Mouse (Mus musculus) intestine, embryonic 15.5 days (tissue): ENCODE measurements around the gene Trip4. TPM values are rescaled to one million over a fixed set of nuclear protein-coding genes. Genes with fewer than 3 reads are reported as not detected.
"Not testable (repeated sequence)": the region's sequence is repeated elsewhere in the genome, so short reads cannot be mapped to it uniquely, and the experiment has no call there.

Experiments used
- ATAC-seq: fragments of 200-750 bp; cut with Nextera tagmentation; 2 replicates; pipeline ENCODE4 v1.8.0; 2017; ENCODE audit warnings: moderate TSS enrichment, moderate library complexity
- H3K27ac ChIP-seq: fragments of 300-500 bp; sonication (generic); 2 replicates; pipeline ENCODE4 v1.5.1; 2015; ENCODE audit warnings: mild to moderate bottlenecking, inconsistent platforms
- H3K27me3 ChIP-seq: fragments of 300-500 bp; sonication (generic); replicated peaks from 2 replicates; pipeline ENCODE4 v1.6.1; 2015; ENCODE audit warnings: inconsistent platforms
- H3K36me3 ChIP-seq: fragments of 300-500 bp; sonication (generic); 2 replicates; pipeline ENCODE4 v1.6.1; 2015; ENCODE audit warnings: inconsistent platforms
- H3K4me1 ChIP-seq: fragments of 300-500 bp; sonication (generic); replicated peaks from 2 replicates; pipeline ENCODE4 v1.6.1; 2015; ENCODE audit warnings: inconsistent platforms
- H3K4me2 ChIP-seq: fragments of 300-500 bp; sonication (generic); replicated peaks from 2 replicates; pipeline ENCODE4 v1.6.1; 2015; ENCODE audit warnings: mild to moderate bottlenecking, inconsistent platforms
- H3K4me3 ChIP-seq: fragments of 300-500 bp; sonication (generic); replicated peaks from 2 replicates; pipeline ENCODE4 v1.5.1; 2015; ENCODE audit warnings: inconsistent platforms
- H3K9ac ChIP-seq: fragments of 300-500 bp; sonication (generic); 2 replicates; pipeline ENCODE4 v1.6.1; 2015; ENCODE audit warnings: inconsistent platforms
- H3K9me3 ChIP-seq: fragments of 300-500 bp; sonication (generic); 2 replicates; pipeline ENCODE4 v1.6.1; 2016; ENCODE audit warnings: inconsistent platforms
- WGBS: fragments of 180-500 bp; shearing (Covaris S2); methylation state at CpG from one replicate; pipeline ENCODE4 v1.1.7; 2015; 5-methylcytosine and 5-hydroxymethylcytosine counted together
- polyA plus RNA-seq: library from polyadenylated mRNA; unstranded; fragments of >200 nt; fragmentation: Nextera tagmentation; extraction: Ambion mirVana; gene quantifications from 2 replicates; pipeline ENCODE4 v1.2.1, GENCODE M21; 2015

Trip4 gene
- polyA plus RNA-seq, 1 experiment from 2014 or later = 24.5 TPM

- no peak overlapping the region for H3K27ac ChIP-seq
- ATAC-seq = no peak
- 72% methylated on average over 4 of the region's 4 CpGs for WGBS
Measured at GRCm38 (mm10) chr9:65788556-65788955, 120.0 kb downstream of the Trip4 start.

GRCm38 (mm10) chr9:65787829-65788344 lies 120.7 kb downstream of the Trip4 start:
- Histone ChIP-seq H3K27ac (0 out of 2 replicates have a peak overlapping the region, but pooled peaks have one; percentile 19), H3K4me2 (no peak overlapping the region), H3K4me3 (no peak overlapping the region), H3K9me3 (no peaks in the 10 kb centered on the region), H3K36me3 (no peaks in the 10 kb centered on the region), H3K27me3 (no peaks in the 10 kb centered on the region), H3K9ac (no peak overlapping the region), H3K4me1 (0 out of 2 replicates have a peak, but pooled peaks cover 17% of the 10 kb centered on the region)
- WGBS = 70% methylated on average over 4 of the region's 4 CpGs
- no peak for ATAC-seq

More at GRCm38 (mm10) chr9:65788556-65788955, 120.0 kb downstream of the Trip4 start:
- H3K9ac ChIP-seq = no peak overlapping the region
- no peak overlapping the region for H3K4me3 ChIP-seq
- no peaks in the 10 kb centered on the region for H3K36me3 ChIP-seq
- H3K4me2 ChIP-seq = no peak overlapping the region
- H3K9me3 ChIP-seq = no peaks in the 10 kb centered on the region
- H3K4me1 ChIP-seq = 0 out of 2 replicates have a peak, but pooled peaks cover 15% of the 10 kb centered on the region
- H3K27me3 ChIP-seq = no peaks in the 10 kb centered on the region

- no peaks in the 10 kb centered on the region for H3K36me3 ChIP-seq
- H3K9me3 ChIP-seq = no peaks in the 10 kb centered on the region
- 36% methylated on average over 8 of the region's 8 CpGs for WGBS
- peak; percentile 91 for ATAC-seq
- peak overlapping the region; percentile 19; the same call in 1 of the 2 replicates for H3K27ac ChIP-seq
- H3K27me3 ChIP-seq = no peaks in the 10 kb centered on the region
- H3K4me2 ChIP-seq = 0 out of 2 replicates have a peak overlapping the region, but pooled peaks have one; percentile 11
- no peak overlapping the region for H3K4me3 ChIP-seq
- 0 out of 2 replicates have a peak, but pooled peaks cover 15% of the 10 kb centered on the region for H3K4me1 ChIP-seq
- H3K9ac ChIP-seq = no peak overlapping the region
Measured at GRCm38 (mm10) chr9:65786885-65787787, 121.5 kb downstream of the Trip4 start.

- Histone ChIP-seq H3K27ac (peak overlapping the region; percentile 45; the same call in 1 of the 2 replicates), H3K4me3 (no peak overlapping the region), H3K4me2 (no peak overlapping the region), H3K36me3 (no peaks in the 10 kb centered on the region), H3K9me3 (no peaks in the 10 kb centered on the region), H3K9ac (no peak overlapping the region), H3K4me1 (0 out of 2 replicates have a peak, but pooled peaks cover 11% of the 10 kb centered on the region), H3K27me3 (no peaks in the 10 kb centered on the region)
- 0 out of 2 replicates have a peak, but pooled peaks have one; percentile 46 for ATAC-seq
- 76% methylated on average over 4 of the region's 4 CpGs for WGBS
Measured at GRCm38 (mm10) chr9:65785772-65786368, 122.7 kb downstream of the Trip4 start.

- H3K36me3 ChIP-seq, H3K27me3 ChIP-seq, H3K9me3 ChIP-seq, ATAC-seq, H3K4me3 ChIP-seq, H3K4me2 ChIP-seq, H3K27ac ChIP-seq, H3K9ac ChIP-seq: not testable (repeated sequence)
- 80% methylated on average over 3 of the region's 3 CpGs for WGBS
- H3K4me1 ChIP-seq = peaks cover 14% of the 10 kb centered on the region
Measured at GRCm38 (mm10) chr9:65779619-65780018, 129.0 kb downstream of the Trip4 start.

Other genes starting within 250 kb of the Trip4 start
- gene Oaz2, start 240.8 kb downstream of the Trip4 start, polyA plus RNA-seq = 196 and 203 TPM in 2 replicates
- 5.6 TPM in 2 replicates for gene Zfp609, start 81.2 kb downstream of the Trip4 start, polyA plus RNA-seq
- 152 and 176 TPM in 2 replicates for gene Pclaf, start 18.6 kb downstream of the Trip4 start, polyA plus RNA-seq
- 11.9 and 12.1 TPM in 2 replicates for gene Csnk1g1, start 130 bp upstream of the Trip4 start, polyA plus RNA-seq
- 638 and 715 TPM in 2 replicates for gene Ppib, start 151.4 kb upstream of the Trip4 start, polyA plus RNA-seq
- 1.1 and 1.4 TPM in 2 replicates for gene Snx22, start 160.9 kb upstream of the Trip4 start, polyA plus RNA-seq
- gene Snx1, start 217.8 kb upstream of the Trip4 start, polyA plus RNA-seq = 137 and 144 TPM in 2 replicates
- 215 and 218 TPM in 2 replicates for gene Ciao2a, start 217.8 kb upstream of the Trip4 start, polyA plus RNA-seq
- gene Dapk2, start 249.4 kb upstream of the Trip4 start, polyA plus RNA-seq = 6.0 and 7.2 TPM in 2 replicates